Mouse (Mus musculus) neural tube, embryonic 15.5 days (tissue): ENCODE results near the gene Katnbl1. TPM values are rescaled to one million over a fixed set of nuclear protein-coding genes. Genes with fewer than 3 reads are reported as not detected.
"Not testable (repeated sequence)": the region's sequence is repeated elsewhere in the genome, so short reads cannot be mapped to it uniquely, and the experiment has no call there.

ENCODE experiments used
- ATAC-seq: fragments of 200-750 bp; cut with Nextera tagmentation; 2 replicates; pipeline ENCODE4 v1.8.0; 2017; ENCODE audit warnings: mild to moderate bottlenecking, moderate TSS enrichment, moderate library complexity; ENCODE audit not compliant: low FRiP score
- H3K27ac ChIP-seq: fragments of 300-500 bp; sonication (generic); replicated peaks from 2 replicates; pipeline ENCODE4 v1.5.1; 2015; ENCODE audit warnings: mild to moderate bottlenecking, inconsistent platforms
- H3K27me3 ChIP-seq: fragments of 300-500 bp; sonication (generic); replicated peaks from 2 replicates; pipeline ENCODE4 v1.6.1; 2015; ENCODE audit warnings: inconsistent platforms
- H3K36me3 ChIP-seq: fragments of 300-500 bp; sonication (generic); 2 replicates; pipeline ENCODE4 v1.6.1; 2015; ENCODE audit warnings: inconsistent platforms
- H3K4me1 ChIP-seq: fragments of 300-500 bp; sonication (generic); 2 replicates; pipeline ENCODE4 v1.6.1; 2015; ENCODE audit warnings: inconsistent platforms
- H3K4me2 ChIP-seq: fragments of 300-500 bp; sonication (generic); 2 replicates; pipeline ENCODE4 v1.6.1; 2015; ENCODE audit warnings: inconsistent platforms, mild to moderate bottlenecking, moderate library complexity
- H3K4me3 ChIP-seq: fragments of 300-500 bp; sonication (generic); replicated peaks from 2 replicates; pipeline ENCODE4 v1.5.1; 2015; ENCODE audit warnings: mild to moderate bottlenecking, inconsistent platforms
- H3K9ac ChIP-seq: fragments of 300-500 bp; sonication (generic); replicated peaks from 2 replicates; pipeline ENCODE4 v1.6.1; 2015; ENCODE audit warnings: mild to moderate bottlenecking, inconsistent platforms
- H3K9me3 ChIP-seq: fragments of 300-500 bp; sonication (generic); replicated peaks from 2 replicates; pipeline ENCODE4 v1.6.1; 2016; ENCODE audit warnings: inconsistent platforms
- WGBS: fragments of 180-500 bp; shearing (Covaris S2); methylation state at CpG from one replicate; pipeline ENCODE4 v1.1.7; 2015; ENCODE audit warnings: mixed read lengths; 5-methylcytosine and 5-hydroxymethylcytosine counted together
- polyA plus RNA-seq: library from polyadenylated mRNA; unstranded; fragments of >200 nt; fragmentation: Nextera tagmentation; extraction: Ambion mirVana; gene quantifications from 2 replicates; pipeline ENCODE4 v1.2.1, GENCODE M21; 2015

The Katnbl1 gene
- polyA plus RNA-seq, 1 experiment from 2014 or later: 29.8 TPM

GRCm38 (mm10) chr2:112448510-112449059 is 69.6 kb downstream of the Katnbl1 start:
- no peaks in the 10 kb centered on the region for H3K27me3 ChIP-seq
- no peaks in the 10 kb centered on the region for H3K36me3 ChIP-seq
- H3K4me1 ChIP-seq: no peaks in the 10 kb centered on the region
- ATAC-seq: no peak
- no peak overlapping the region for H3K27ac ChIP-seq
- H3K9ac ChIP-seq: no peak overlapping the region
- no peaks in the 10 kb centered on the region for H3K9me3 ChIP-seq
- no peak overlapping the region for H3K4me2 ChIP-seq
- H3K4me3 ChIP-seq: no peak overlapping the region

- ATAC-seq: no peak
- H3K4me2 ChIP-seq: no peak overlapping the region
- H3K4me1 ChIP-seq: peaks cover 5% of the 10 kb centered on the region
- WGBS: 34% methylated on average over 4 of the region's 4 CpGs
- no peak overlapping the region for H3K4me3 ChIP-seq
- H3K27me3 ChIP-seq: no peaks in the 10 kb centered on the region
- no peak overlapping the region for H3K9ac ChIP-seq
- no peak overlapping the region for H3K27ac ChIP-seq
- H3K9me3 ChIP-seq: no peaks in the 10 kb centered on the region
- H3K36me3 ChIP-seq: no peaks in the 10 kb centered on the region
Measured at GRCm38 (mm10) chr2:112449597-112450296, 70.7 kb downstream of the Katnbl1 start.

DNA sequence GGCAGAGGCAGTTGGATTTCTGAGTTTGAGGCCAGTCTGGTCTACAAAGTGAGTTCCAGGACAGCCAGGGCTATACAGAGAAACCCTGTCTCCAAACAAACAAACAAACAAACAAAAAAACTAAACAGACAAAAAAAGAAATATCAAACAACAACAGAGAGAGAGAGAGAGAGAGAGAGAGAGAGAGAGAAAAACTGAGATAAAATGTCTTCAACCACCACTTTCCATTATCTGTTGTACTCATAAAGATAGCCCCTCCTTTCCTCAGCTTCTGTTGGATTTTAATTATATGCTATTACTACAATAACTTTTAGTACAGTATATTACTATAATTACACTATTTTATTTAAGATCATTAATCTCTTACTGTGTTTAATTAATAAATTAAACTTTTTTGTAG is 73.5 kb downstream of the Katnbl1 start:
- not testable (repeated sequence) for H3K27ac ChIP-seq, H3K9ac ChIP-seq, ATAC-seq, H3K27me3 ChIP-seq, H3K9me3 ChIP-seq, H3K4me2 ChIP-seq, H3K4me3 ChIP-seq, H3K36me3 ChIP-seq
- H3K4me1 ChIP-seq: peaks cover 21% of the 10 kb centered on the region

GRCm38 (mm10) chr2:112454125-112454861 is 75.3 kb downstream of the Katnbl1 start:
- Histone ChIP-seq H3K36me3 (no peaks in the 10 kb centered on the region), H3K4me2 (peak overlapping the region; percentile 80), H3K9ac (peak overlapping the region; percentile 70), H3K27me3 (no peaks in the 10 kb centered on the region), H3K4me3 (peak overlapping the region; percentile 89), H3K9me3 (no peaks in the 10 kb centered on the region), H3K4me1 (peaks cover 26% of the 10 kb centered on the region), H3K27ac (peak overlapping the region; percentile 88)
- WGBS: 31% methylated on average over 17 of the region's 17 CpGs
- peak; percentile 84 for ATAC-seq

DNA sequence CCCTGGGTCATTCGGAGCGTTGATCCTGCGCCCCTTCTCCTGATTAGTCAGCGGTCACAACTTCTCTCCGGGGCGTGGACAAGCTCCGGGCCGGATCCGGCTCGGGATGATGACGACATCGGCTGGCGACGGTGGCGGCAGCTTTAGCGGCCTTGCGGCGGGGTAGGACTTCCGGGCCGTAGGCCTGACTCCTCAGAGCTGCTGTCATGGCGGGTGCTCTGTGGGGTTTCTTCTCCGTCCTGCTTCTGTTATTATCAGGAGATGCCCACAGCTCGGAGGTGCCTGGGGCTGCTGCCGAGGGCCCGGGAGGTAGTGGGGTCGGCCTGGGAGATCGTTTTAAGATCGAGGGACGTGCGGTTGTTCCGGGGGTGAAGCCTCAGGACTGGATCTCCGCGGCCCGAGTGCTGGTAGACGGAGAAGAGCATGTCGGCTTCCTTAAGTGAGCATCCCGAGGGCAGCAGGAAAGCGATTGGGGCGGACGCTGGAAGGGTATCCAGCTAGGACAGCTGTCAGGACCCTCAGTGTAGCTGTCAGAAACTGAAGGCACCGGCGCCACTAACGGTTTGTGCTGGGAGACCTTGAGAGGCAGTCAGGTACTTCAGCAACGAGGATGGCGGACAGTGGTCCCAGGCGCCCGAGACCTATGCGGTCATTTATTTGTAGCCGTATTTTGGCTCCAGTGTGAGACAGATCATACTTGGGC is 76.0 kb downstream of the Katnbl1 start, which contains the start of gene Emc7:
Gene Emc7, plus strand, starts transcription at position 136 of the 703 bp plus-strand sequence.
- WGBS: under 1% methylated on average over 49 of the region's 49 CpGs
- H3K4me1 ChIP-seq: peaks cover 26% of the 10 kb centered on the region
- peak; percentile 99 for ATAC-seq

DNA sequence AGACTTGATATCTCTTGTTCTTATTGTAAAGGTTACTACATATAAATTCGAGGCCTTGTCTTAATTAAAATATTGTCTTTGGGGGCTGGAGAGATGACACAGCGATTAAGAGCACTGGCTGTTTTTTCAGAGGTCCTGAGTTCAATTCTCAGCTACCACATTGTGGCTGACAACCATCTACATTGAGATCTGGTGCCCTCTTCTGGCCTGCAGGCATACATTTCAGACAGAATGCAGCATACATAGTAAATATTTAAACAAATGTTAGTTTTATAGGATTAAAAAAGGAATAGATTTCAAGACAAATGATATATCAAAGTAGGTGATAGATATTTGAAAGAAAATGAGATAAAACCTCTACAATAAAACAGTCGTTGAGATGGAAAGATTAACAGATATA is 81.5 kb downstream of the Katnbl1 start:
- 94% methylated on average over 3 of the region's 3 CpGs for WGBS
- Histone ChIP-seq H3K9ac (no peak overlapping the region), H3K4me1 (peaks cover 20% of the 10 kb centered on the region), H3K27me3 (no peaks in the 10 kb centered on the region), H3K9me3 (no peaks in the 10 kb centered on the region), H3K36me3 (peaks cover 29% of the 10 kb centered on the region), H3K4me2 (no peak overlapping the region), H3K4me3 (no peak overlapping the region), H3K27ac (no peak overlapping the region)
- ATAC-seq: no peak

More for the DNA sequence above, 76.0 kb downstream of the Katnbl1 start, which contains the start of gene Emc7:
- no peaks in the 10 kb centered on the region for H3K27me3 ChIP-seq
- H3K36me3 ChIP-seq: 0 out of 2 replicates have a peak, but pooled peaks cover 2% of the 10 kb centered on the region
- H3K4me3 ChIP-seq: peak within 1 kb of the TSS; percentile 89
- H3K4me2 ChIP-seq: peak within 1 kb of the TSS; percentile 80
- peak within 1 kb of the TSS; percentile 70 for H3K9ac ChIP-seq
- H3K27ac ChIP-seq: peak within 1 kb of the TSS; percentile 88
- H3K9me3 ChIP-seq: no peaks in the 10 kb centered on the region

Other genes starting within 250 kb of the Katnbl1 start
- gene Olfr1316, start 244.2 kb upstream of the Katnbl1 start, polyA plus RNA-seq: not detected in 2 replicates
- gene Olfr1317, start 238.9 kb upstream of the Katnbl1 start, polyA plus RNA-seq: not detected in 2 replicates
- gene Olfr1318, start 225.0 kb upstream of the Katnbl1 start, polyA plus RNA-seq: not detected in 2 replicates
- gene Lpcat4, start 139.7 kb upstream of the Katnbl1 start, polyA plus RNA-seq: 26.7 and 27.8 TPM in 2 replicates
- not detected in 2 replicates for gene Nutm1, start 119.9 kb upstream of the Katnbl1 start, polyA plus RNA-seq
- gene Nop10, start 117.3 kb upstream of the Katnbl1 start, polyA plus RNA-seq: 205 and 216 TPM in 2 replicates
- gene Slc12a6, start 113.4 kb upstream of the Katnbl1 start, polyA plus RNA-seq: 15.1 and 15.2 TPM in 2 replicates
- gene Gm21985, start 112.9 kb upstream of the Katnbl1 start, polyA plus RNA-seq: not detected in 2 replicates
- 206 and 239 TPM in 2 replicates for gene Emc4, start 11.2 kb upstream of the Katnbl1 start, polyA plus RNA-seq
- 24.5 and 24.6 TPM in 2 replicates for gene Emc7, start 75.8 kb downstream of the Katnbl1 start, polyA plus RNA-seq
- 0.90 and 1.2 TPM in 2 replicates for gene Chrm5, start 101.6 kb downstream of the Katnbl1 start, polyA plus RNA-seq
- gene Aven, start 113.8 kb downstream of the Katnbl1 start, polyA plus RNA-seq: 4.1 and 4.2 TPM in 2 replicates